Mouse (Mus musculus) midbrain, embryonic 16.5 days (tissue): ENCODE measurements at regions not wholly inside any gene's neighbourhood (a gene's known extent, or its start where the extent isn't known, plus 50 kb on each side); places are given as distances from the start of the nearest gene placed in this dataset.

Experiments
- ATAC-seq: fragments of 200-750 bp; cut with Nextera tagmentation; 2 replicates; pipeline ENCODE4 v1.8.0; 2017; ENCODE audit warnings: moderate TSS enrichment
- H3K27ac ChIP-seq: fragments of 300-500 bp; sonication (generic); 2 replicates; pipeline ENCODE4 v1.5.1; 2014; ENCODE audit warnings: mild to moderate bottlenecking, low read length, mixed read lengths
- H3K27me3 ChIP-seq: fragments of 300-500 bp; sonication (generic); 2 replicates; pipeline ENCODE4 v1.6.1; 2014; ENCODE audit warnings: low read depth, low read length, mixed read lengths; ENCODE audit not compliant: control insufficient read depth, insufficient read depth
- H3K36me3 ChIP-seq: fragments of 300-500 bp; sonication (generic); 2 replicates; pipeline ENCODE4 v1.6.1; 2014; ENCODE audit warnings: mild to moderate bottlenecking, low read length, moderate library complexity, mixed read lengths; ENCODE audit not compliant: control insufficient read depth, insufficient read depth
- H3K4me1 ChIP-seq: fragments of 300-500 bp; sonication (generic); 2 replicates; pipeline ENCODE4 v1.6.1; 2014; ENCODE audit warnings: mild to moderate bottlenecking, low read length, mixed read lengths; ENCODE audit not compliant: control insufficient read depth, insufficient read depth
- H3K4me2 ChIP-seq: fragments of 300-500 bp; sonication (generic); 2 replicates; pipeline ENCODE4 v1.6.1; 2014; ENCODE audit warnings: mild to moderate bottlenecking, low read length, mixed read lengths
- H3K4me3 ChIP-seq: fragments of 300-500 bp; sonication (generic); 2 replicates; pipeline ENCODE4 v1.5.1; 2014; ENCODE audit warnings: low read depth, mild to moderate bottlenecking, low read length, moderate library complexity, mixed read lengths
- H3K9ac ChIP-seq: fragments of 300-500 bp; sonication (generic); 2 replicates; pipeline ENCODE4 v1.6.1; 2014; ENCODE audit warnings: low read depth, low read length, mixed read lengths
- H3K9me3 ChIP-seq: fragments of 300-500 bp; sonication (generic); replicated peaks from 2 replicates; pipeline ENCODE4 v1.6.1; 2014; ENCODE audit warnings: mild to moderate bottlenecking, low read length, mixed read lengths; ENCODE audit not compliant: control insufficient read depth, poor library complexity, severe bottlenecking
- WGBS: fragments of 180-500 bp; shearing (Covaris S2); extraction: QIAGEN DNeasy Blood & Tissue Kit; methylation state at CpG from one replicate; pipeline ENCODE4 v1.1.7; 2014; 5-methylcytosine and 5-hydroxymethylcytosine counted together

- Histone ChIP-seq H3K36me3 (no peaks in the 10 kb centered on the region), H3K9me3 (no peaks in the 10 kb centered on the region), H3K4me1 (no peaks in the 10 kb centered on the region), H3K27me3 (no peaks in the 10 kb centered on the region), H3K9ac (no peak overlapping the region), H3K27ac (no peak overlapping the region), H3K4me2 (no peak overlapping the region), H3K4me3 (no peak overlapping the region)
- 81% methylated on average over 5 of the region's 5 CpGs for WGBS
- ATAC-seq = no peak
These were observed 76.3 kb upstream of the 4932438A13Rik start for GRCm38 (mm10) chr3:36786581-36786980.

DNA sequence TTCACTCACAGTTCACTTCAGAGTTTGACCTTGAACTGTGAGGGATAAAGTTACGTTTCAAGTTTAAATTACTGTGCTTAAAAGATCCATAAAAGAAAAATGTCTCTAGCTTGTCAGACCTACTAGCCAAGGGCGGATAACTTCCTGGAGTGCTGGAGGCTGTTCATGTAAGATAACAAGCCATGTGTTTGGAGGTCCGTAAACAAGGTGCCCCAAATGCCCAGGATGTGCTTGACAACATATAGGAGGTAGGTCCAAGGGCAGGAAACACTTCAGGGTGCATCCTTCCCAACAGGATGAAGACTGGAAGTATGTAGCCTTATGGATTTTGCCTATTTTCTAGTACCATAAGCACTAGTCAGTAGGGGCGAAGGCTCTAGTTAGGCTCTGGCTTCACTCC lies 72.7 kb upstream of the 4932438A13Rik start:
- no peaks in the 10 kb centered on the region for H3K36me3 ChIP-seq
- H3K9ac ChIP-seq = no peak overlapping the region
- no peak overlapping the region for H3K4me3 ChIP-seq
- H3K27ac ChIP-seq = no peak overlapping the region
- no peak overlapping the region for H3K4me2 ChIP-seq
- 86% methylated on average over 4 of the region's 4 CpGs for WGBS
- H3K9me3 ChIP-seq = no peaks in the 10 kb centered on the region
- H3K4me1 ChIP-seq = no peaks in the 10 kb centered on the region
- no peaks in the 10 kb centered on the region for H3K27me3 ChIP-seq
- ATAC-seq = no peak

GRCm38 (mm10) chr3:36797025-36797424 lies 65.9 kb upstream of the 4932438A13Rik start:
- ATAC-seq = no peak
- no peak overlapping the region for H3K27ac ChIP-seq
- peaks cover 2% of the 10 kb centered on the region; the same call in 1 of the 2 replicates for H3K4me1 ChIP-seq
- no peak overlapping the region for H3K9ac ChIP-seq
- no peaks in the 10 kb centered on the region for H3K27me3 ChIP-seq
- no peak overlapping the region for H3K4me3 ChIP-seq
- WGBS = 60% methylated on average over 4 of the region's 4 CpGs
- H3K4me2 ChIP-seq = no peak overlapping the region
- no peaks in the 10 kb centered on the region for H3K9me3 ChIP-seq
- no peaks in the 10 kb centered on the region for H3K36me3 ChIP-seq

GRCm38 (mm10) chr3:36798160-36798823 lies 64.6 kb upstream of the 4932438A13Rik start:
- no peak overlapping the region for H3K27ac ChIP-seq
- H3K27me3 ChIP-seq = no peaks in the 10 kb centered on the region
- no peak overlapping the region for H3K9ac ChIP-seq
- no peaks in the 10 kb centered on the region for H3K36me3 ChIP-seq
- no peak overlapping the region for H3K4me2 ChIP-seq
- H3K9me3 ChIP-seq = no peaks in the 10 kb centered on the region
- H3K4me3 ChIP-seq = no peak overlapping the region
- WGBS = 75% methylated on average over 10 of the region's 13 CpGs
- H3K4me1 ChIP-seq = peaks cover 2% of the 10 kb centered on the region; the same call in 1 of the 2 replicates
- ATAC-seq = no peak

- no peaks in the 10 kb centered on the region for H3K36me3 ChIP-seq
These were observed 52.4 kb upstream of the 4932438A13Rik start for GRCm38 (mm10) chr3:36810528-36810927.

More at GRCm38 (mm10) chr3:36810528-36810927, 52.4 kb upstream of the 4932438A13Rik start:
- Histone ChIP-seq H3K27ac (no peak overlapping the region), H3K9me3 (no peaks in the 10 kb centered on the region), H3K4me1 (no peaks in the 10 kb centered on the region), H3K9ac (no peak overlapping the region), H3K27me3 (no peaks in the 10 kb centered on the region), H3K4me2 (no peak overlapping the region), H3K4me3 (no peak overlapping the region)
- ATAC-seq = no peak
- WGBS = 86% methylated on average over 5 of the region's 5 CpGs
